Mouse (Mus musculus) gastrocnemius, adult 2 months (tissue): ENCODE measurements at regions not wholly inside any gene's neighbourhood (a gene's known extent, or its start where the extent isn't known, plus 50 kb on each side); places are given as distances from the start of the nearest gene placed in this dataset.
"Not testable (repeated sequence)": the region's sequence is repeated elsewhere in the genome, so short reads cannot be mapped to it uniquely, and the experiment has no call there.

Source experiments
- DNase-seq: peaks from one replicate; pipeline ENCODE4 v3.0.0; 2022
- H3K27ac ChIP-seq: fragments of 200-600 bp; 2 replicates; pipeline ENCODE4 v1.8.1; 2022; ENCODE audit warnings: mild to moderate bottlenecking
- H3K4me3 ChIP-seq: fragments of 200-600 bp; 2 replicates; pipeline ENCODE4 v1.8.1; 2022; ENCODE audit warnings: mild to moderate bottlenecking, moderate library complexity
- CTCF ChIP-seq: fragments of 200-600 bp; IDR thresholded peaks from 2 replicates; pipeline ENCODE4 v1.8.1; 2022; ENCODE audit warnings: antibody characterized with exemption, mild to moderate bottlenecking, moderate library complexity
- intact Hi-C: fragments of 180-260 bp; cut with DNase I; formaldehyde crosslinking; loops from one replicate; pipeline ENCODE4 v1.15.1; 2025

GRCm38 (mm10) chr5:82733707-82734106, 621.3 kb downstream of the Tecrl start:
- Histone ChIP-seq H3K27ac (no peak overlapping the region), H3K4me3 (no peak overlapping the region)
- intact Hi-C loops, result no loop called here
- no peak for TF ChIP-seq CTCF
- no peak for DNase-seq

- DNase-seq, result no peak
- Histone ChIP-seq H3K4me3 (peak overlapping the region; percentile 37), H3K27ac (peak overlapping the region; percentile 77)
- intact Hi-C loops, result no loop called here
- TF ChIP-seq CTCF, result no peak
Measured at GRCm38 (mm10) chr5:82728240-82728639, 626.8 kb downstream of the Tecrl start.

GRCm38 (mm10) chr5:82727250-82728003, 627.6 kb downstream of the Tecrl start:
- intact Hi-C loops, result no loop called here
- no peak for DNase-seq
- Histone ChIP-seq H3K4me3 (no peak overlapping the region), H3K27ac (peak overlapping the region; percentile 77)
- no peak for TF ChIP-seq CTCF

GRCm38 (mm10) chr5:82715705-82716104, 639.3 kb downstream of the Tecrl start:
- no peak overlapping the region for H3K27ac ChIP-seq
- intact Hi-C loops, result no loop called here
- no peak for TF ChIP-seq CTCF
- DNase-seq, result no peak
- no peak overlapping the region for H3K4me3 ChIP-seq

- H3K27ac ChIP-seq, DNase-seq, H3K4me3 ChIP-seq, intact Hi-C loops: not testable (repeated sequence)
Measured at GRCm38 (mm10) chr5:82699666-82700065, 655.3 kb downstream of the Tecrl start.

GRCm38 (mm10) chr5:82698942-82699341, 656.1 kb downstream of the Tecrl start:
- no peak overlapping the region for H3K4me3 ChIP-seq

GRCm38 (mm10) chr5:82683437-82683836, 671.6 kb downstream of the Tecrl start:
- H3K27ac ChIP-seq, result no peak overlapping the region
- intact Hi-C loops, result no loop called here
- no peak for DNase-seq
- no peak for TF ChIP-seq CTCF
- no peak overlapping the region for H3K4me3 ChIP-seq

More at GRCm38 (mm10) chr5:82698942-82699341, 656.1 kb downstream of the Tecrl start:
- TF ChIP-seq CTCF, result no peak
- intact Hi-C loops, result no loop called here
- H3K27ac ChIP-seq, result no peak overlapping the region
- DNase-seq, result no peak

- H3K4me3 ChIP-seq, result no peak overlapping the region
- no peak overlapping the region for H3K27ac ChIP-seq
- intact Hi-C loops, result no loop called here
- no peak for DNase-seq
- TF ChIP-seq CTCF, result no peak
Measured at GRCm38 (mm10) chr5:82664121-82664520, 690.9 kb downstream of the Tecrl start.

GRCm38 (mm10) chr5:82653637-82654036, 701.4 kb downstream of the Tecrl start:
- DNase-seq, H3K4me3 ChIP-seq, H3K27ac ChIP-seq, intact Hi-C loops: not testable (repeated sequence)

GRCm38 (mm10) chr5:82620056-82620455, 734.9 kb downstream of the Tecrl start:
- DNase-seq, result no peak
- H3K27ac ChIP-seq, result no peak overlapping the region
- no peak for TF ChIP-seq CTCF
- intact Hi-C loops, result no loop called here
- H3K4me3 ChIP-seq, result no peak overlapping the region
